Mouse (Mus musculus): ENCODE measurements at regions not wholly inside any gene's neighbourhood (a gene's known extent, or its start where the extent isn't known, plus 50 kb on each side); places are given as distances from the start of the nearest gene placed in this dataset.
"Not testable (repeated sequence)": the region's sequence is repeated elsewhere in the genome, so short reads cannot be mapped to it uniquely, and the experiment has no call there.

GRCm38 (mm10) chr14:89922316-89922715 is 1451.1 kb upstream of the Pcdh20 start:
- DNase-seq: no peak

GRCm38 (mm10) chr14:89920586-89920985 is 1449.4 kb upstream of the Pcdh20 start:
- not testable (repeated sequence) for DNase-seq

- DNase-seq: peak; percentile 6
These were observed 1427.6 kb upstream of the Pcdh20 start for GRCm38 (mm10) chr14:89898701-89899227.

- DNase-seq: not testable (repeated sequence)
These were observed 1426.9 kb upstream of the Pcdh20 start for GRCm38 (mm10) chr14:89898135-89898534.

- DNase-seq: not testable (repeated sequence)
These were observed 1425.7 kb upstream of the Pcdh20 start for GRCm38 (mm10) chr14:89896891-89897290.
